Mouse (Mus musculus): ENCODE measurements at regions not wholly inside any gene's neighbourhood (a gene's known extent, or its start where the extent isn't known, plus 50 kb on each side); places are given as distances from the start of the nearest gene placed in this dataset.

GRCm38 (mm10) chr16:12359116-12359515 is 375.2 kb downstream of the Shisa9 start:
- peak; percentile 67 for DNase-seq

- DNase-seq: no peak
Observed at GRCm38 (mm10) chr16:12389545-12389944, 405.6 kb downstream of the Shisa9 start.

GRCm38 (mm10) chr16:12435697-12436221 is 451.8 kb downstream of the Shisa9 start:
- no peak for DNase-seq

GRCm38 (mm10) chr16:12438622-12439021 is 454.7 kb downstream of the Shisa9 start:
- DNase-seq: no peak

GRCm38 (mm10) chr16:12454791-12455190 is 470.9 kb downstream of the Shisa9 start:
- no peak for DNase-seq
